Mouse (Mus musculus) thymus, adult 2 months (tissue): Measurements from ENCODE around the gene Ccdc9.

ENCODE experiments used
- CTCF ChIP-seq: fragments of 200-500 bp; IDR thresholded peaks from 2 replicates; pipeline ENCODE4 v1.5.1; 2012; ENCODE audit warnings: mild to moderate bottlenecking, control low read depth, low read length, moderate library complexity, borderline replicate concordance; ENCODE audit not compliant: control insufficient read depth, poor library complexity, insufficient read depth; ENCODE audit errors: extremely low read depth
- POLR2A ChIP-seq: fragments of 200-500 bp; IDR thresholded peaks from 2 replicates; pipeline ENCODE4 v1.6.1; 2012; ENCODE audit warnings: mild to moderate bottlenecking, low read length, control low read depth, moderate library complexity; ENCODE audit not compliant: control insufficient read depth, poor library complexity, insufficient read depth; ENCODE audit errors: extremely low read depth

- TF ChIP-seq POLR2A, result no peak
- TF ChIP-seq CTCF, result no peak
These were observed 44.8 kb downstream of the Ccdc9 start for GRCm38 (mm10) chr7:16241787-16242186.
